Mouse (Mus musculus) spleen, adult 12 weeks (tissue): ENCODE data around the gene Ugt1a10.
"Not testable (repeated sequence)": the region's sequence is repeated elsewhere in the genome, so short reads cannot be mapped to it uniquely, and the experiment has no call there.

Experiments
- DNase-seq: peaks from one replicate; pipeline ENCODE4 v3.0.0; 2022; ENCODE audit warnings: low spot score

The Ugt1a10 gene

DNA sequence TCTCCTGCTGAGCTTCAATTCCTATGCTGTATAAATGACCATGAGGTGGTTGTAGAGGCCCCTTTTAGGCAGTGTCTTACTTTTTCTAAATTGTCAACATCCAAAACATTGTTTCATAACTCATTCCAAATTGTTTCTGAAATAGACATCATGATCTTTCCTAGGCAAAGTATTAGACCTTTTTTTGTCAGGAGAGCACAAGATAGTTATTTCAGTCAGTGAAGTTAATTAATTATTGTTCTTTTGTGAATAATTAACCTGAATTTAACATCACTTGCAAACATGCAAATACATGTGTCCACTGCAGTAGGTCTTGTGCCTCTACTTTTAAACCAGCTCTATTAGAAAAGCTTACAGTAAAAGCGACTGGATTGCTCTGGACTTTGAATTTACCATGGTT, at the start of gene Ugt1a10:
Ugt1a10 (plus strand) TSS at position 301 of the 400 bp plus-strand sequence.
- no peak for DNase-seq

- DNase-seq = no peak
These were observed 47.4 kb upstream of the Ugt1a10 start for GRCm38 (mm10) chr1:88007692-88008210.

GRCm38 (mm10) chr1:88008211-88008697, 46.9 kb upstream of the Ugt1a10 start, which contains the start of gene Usp40:
Usp40 (minus strand) TSS chr1:88008551.
- DNase-seq = peak; percentile 46

- no peak for DNase-seq
These were observed 46.5 kb upstream of the Ugt1a10 start for GRCm38 (mm10) chr1:88008735-88009134.

DNA sequence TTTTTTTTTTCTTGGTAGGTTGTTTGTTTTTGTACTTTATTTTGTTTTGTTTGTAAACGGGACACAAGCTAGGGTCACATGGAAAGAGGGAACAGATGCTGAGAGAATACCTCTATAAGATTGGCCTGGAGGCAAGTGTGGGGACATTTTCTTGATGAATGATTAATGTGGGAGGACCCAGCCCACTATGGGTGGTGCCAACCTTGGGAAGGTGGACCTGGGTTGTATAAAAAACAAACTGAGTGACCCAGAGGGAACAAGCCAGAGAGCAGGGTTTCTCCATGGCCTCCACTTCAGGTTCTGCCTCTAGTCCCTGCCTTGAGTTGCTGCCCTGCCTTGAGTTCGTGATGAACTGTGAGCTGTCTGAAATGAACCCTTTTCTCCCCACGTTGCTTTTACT, 45.7 kb upstream of the Ugt1a10 start:
- no peak for DNase-seq

GRCm38 (mm10) chr1:88013726-88014125, 41.5 kb upstream of the Ugt1a10 start:
- DNase-seq = no peak

GRCm38 (mm10) chr1:88014194-88014593, 41.0 kb upstream of the Ugt1a10 start:
- DNase-seq = no peak

GRCm38 (mm10) chr1:88014671-88015070, 40.5 kb upstream of the Ugt1a10 start:
- no peak for DNase-seq

- no peak for DNase-seq
These were observed 39.8 kb upstream of the Ugt1a10 start for GRCm38 (mm10) chr1:88015371-88015770.

- not testable (repeated sequence) for DNase-seq
These were observed 29.9 kb upstream of the Ugt1a10 start for GRCm38 (mm10) chr1:88025244-88025643.

- not testable (repeated sequence) for DNase-seq
These were observed 12.1 kb upstream of the Ugt1a10 start for GRCm38 (mm10) chr1:88043044-88043443.

- DNase-seq = not testable (repeated sequence)
These were observed 10.3 kb upstream of the Ugt1a10 start for GRCm38 (mm10) chr1:88044832-88045437.

DNA sequence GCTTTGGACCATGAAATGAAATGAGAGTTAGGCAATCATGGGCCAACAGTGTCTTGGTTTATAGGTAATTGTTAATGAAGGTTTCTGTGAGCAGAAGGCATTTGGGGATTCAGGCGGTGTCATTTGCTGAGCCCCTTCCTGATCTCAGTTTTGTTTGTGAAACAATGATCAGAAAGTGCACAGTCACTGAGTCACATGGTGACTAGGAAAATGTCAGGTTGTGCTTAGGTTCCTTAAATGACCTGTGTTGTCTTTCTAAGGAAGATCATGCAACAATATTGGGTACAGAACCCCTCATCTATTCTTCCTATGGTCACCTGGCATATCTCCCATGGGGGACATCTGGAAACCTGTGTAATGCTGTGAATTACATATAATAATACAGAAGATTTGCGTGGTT, 7.8 kb upstream of the Ugt1a10 start:
- DNase-seq = not testable (repeated sequence)

GRCm38 (mm10) chr1:88066472-88067102, 11.4 kb downstream of the Ugt1a10 start:
- DNase-seq = not testable (repeated sequence)

DNA sequence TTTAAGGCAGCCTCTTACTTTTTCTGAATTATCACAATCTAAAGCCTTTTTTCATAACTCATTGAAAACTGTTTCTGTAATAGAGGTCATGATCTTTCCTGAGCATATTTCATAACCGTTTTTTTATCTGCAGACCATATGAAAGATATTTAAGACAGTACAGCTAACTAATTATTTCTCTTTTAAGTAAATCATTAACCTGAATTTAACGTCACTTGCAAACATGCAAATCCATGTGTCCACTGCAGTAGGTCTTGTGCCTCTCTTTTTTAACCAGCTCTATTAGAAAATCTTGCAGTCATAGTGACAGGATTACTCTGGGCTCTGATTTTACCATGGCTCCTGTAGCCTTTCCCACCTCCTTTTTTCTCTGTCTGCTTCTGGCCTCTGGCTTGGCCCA, 15.3 kb downstream of the Ugt1a10 start, which contains the start of gene Ugt1a9:
Ugt1a9 (plus strand) TSS at position 306 of the 400 bp plus-strand sequence.
- DNase-seq = no peak

- DNase-seq = no peak
These were observed 15.7 kb downstream of the Ugt1a10 start for GRCm38 (mm10) chr1:88070902-88071301.

- no peak for DNase-seq
These were observed 19.3 kb downstream of the Ugt1a10 start for GRCm38 (mm10) chr1:88074471-88074870.

DNA sequence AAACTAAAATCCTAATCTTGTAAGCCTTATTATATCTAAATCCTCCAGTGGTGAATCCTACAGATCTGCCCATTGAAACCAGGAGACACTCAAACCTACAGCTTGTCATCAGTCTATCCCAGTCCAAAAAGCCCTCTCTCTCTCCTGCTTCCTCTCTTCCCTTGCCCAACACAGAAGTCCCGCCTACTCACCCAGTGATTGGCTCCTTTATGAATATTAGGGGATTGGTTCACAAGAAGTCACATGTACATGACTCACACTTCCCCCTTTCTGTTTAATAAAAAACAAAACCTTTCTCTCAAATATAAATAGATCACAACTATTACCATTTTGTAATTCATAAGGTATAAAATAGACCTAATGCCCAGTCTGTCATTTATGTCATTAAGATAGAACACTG, 21.9 kb downstream of the Ugt1a10 start:
- DNase-seq = no peak

- no peak for DNase-seq
These were observed 26.5 kb downstream of the Ugt1a10 start for GRCm38 (mm10) chr1:88081670-88082069.

DNA sequence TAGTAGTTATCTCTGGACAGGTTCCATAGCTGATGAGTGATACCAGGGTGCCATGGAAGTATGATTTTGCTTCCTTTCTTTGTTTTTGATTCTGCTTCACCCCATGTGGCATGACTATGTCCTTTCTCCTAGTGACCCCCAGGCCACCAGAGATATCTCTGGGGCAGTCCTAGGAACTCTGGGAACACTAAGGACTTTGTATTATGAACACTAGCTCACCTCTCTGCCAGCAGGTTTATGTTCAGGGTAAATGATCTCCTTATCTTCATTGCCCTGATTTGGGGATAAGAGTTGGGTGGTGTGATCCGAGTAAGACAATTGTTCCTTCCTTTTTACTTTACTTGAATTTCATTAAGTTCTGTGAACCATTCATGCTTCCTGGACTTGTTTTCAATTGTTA, 30.9 kb downstream of the Ugt1a10 start:
- DNase-seq = no peak

DNA sequence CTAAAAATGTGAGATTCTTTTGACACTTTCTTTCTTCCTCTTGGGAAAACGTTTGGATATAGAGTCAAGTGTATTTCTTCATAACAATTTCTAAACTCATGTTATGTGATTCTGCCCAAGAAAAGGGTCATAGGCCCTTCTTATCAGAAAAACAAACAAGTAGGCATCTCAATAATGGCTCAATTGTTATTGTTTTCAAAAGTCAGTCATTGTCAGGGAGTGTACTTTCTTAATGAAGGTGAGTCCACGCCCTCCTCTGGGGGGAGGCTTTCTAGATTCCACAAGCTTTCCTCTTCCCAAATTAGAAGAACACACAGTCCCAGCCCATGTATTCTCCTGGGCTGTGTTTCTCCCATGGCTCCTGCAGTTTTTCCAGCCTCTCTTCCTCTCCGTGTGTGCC, 32.3 kb downstream of the Ugt1a10 start, which contains the start of gene Ugt1a8:
Ugt1a8 (plus strand) TSS at position 301 of the 400 bp plus-strand sequence.
- DNase-seq = no peak

DNA sequence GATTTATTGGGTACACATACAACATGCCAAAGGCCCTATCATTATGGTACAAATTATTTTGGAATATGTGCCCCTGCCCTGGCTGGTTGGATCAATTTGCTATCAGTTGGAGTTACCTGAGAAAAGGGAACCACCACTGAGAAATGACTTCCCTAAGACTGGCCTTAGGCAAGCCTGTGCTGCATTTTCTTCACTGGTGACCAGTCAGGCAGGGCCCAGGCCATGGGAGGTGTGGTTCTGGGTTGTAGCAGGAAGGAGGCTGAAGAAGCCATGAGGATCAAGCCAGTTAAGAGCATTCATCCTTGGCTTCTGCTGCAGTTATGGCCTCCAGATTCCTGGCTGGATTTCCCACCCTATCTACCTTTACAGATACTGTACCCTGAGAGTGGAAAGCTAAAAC, 37.2 kb downstream of the Ugt1a10 start:
- DNase-seq = no peak

DNA sequence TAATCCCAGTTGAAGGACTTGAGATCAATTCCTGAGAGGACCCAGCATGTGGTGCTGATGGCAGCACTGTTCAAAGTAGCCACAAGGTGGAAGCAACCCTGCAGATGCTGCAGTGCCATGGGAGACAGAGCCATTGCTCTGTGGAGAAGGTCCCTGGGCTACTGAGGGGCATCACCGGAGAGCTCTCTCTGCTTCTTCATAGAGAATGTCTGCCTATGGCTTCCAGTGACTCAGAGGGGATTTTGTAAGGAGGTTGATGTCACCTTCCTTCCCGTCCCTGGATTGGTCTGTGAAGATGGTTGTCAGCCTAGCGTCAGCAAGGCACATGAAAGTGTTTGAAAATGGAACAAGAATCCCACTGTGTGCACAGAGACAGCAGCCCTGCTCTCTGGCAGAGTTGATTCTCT, 39.1 kb downstream of the Ugt1a10 start:
- not testable (repeated sequence) for DNase-seq
